Mouse (Mus musculus): ENCODE measurements around the gene Nkx1-2. TPM values are rescaled to one million over a fixed set of nuclear protein-coding genes. Genes with fewer than 3 reads are reported as not detected.

Gene Nkx1-2
- total and polyA plus RNA-seq, 3 experiments: 0.04 TPM; not detected in 2

GRCm38 (mm10) chr7:132568817-132569216 lies 30.6 kb downstream of the Nkx1-2 start:
- Histone ChIP-seq H3K9me3 (replicated peaks; ENCODE audit: low read length) (no peaks in the 10 kb centered on the region), H3K79me2 (replicated peaks; ENCODE audit: control insufficient read depth, extremely low read depth, insufficient read depth, poor library complexity, severe bottlenecking) (peaks cover 28% of the 10 kb centered on the region), H3K27ac (ENCODE audit: insufficient read depth, low read depth) (no peak overlapping the region), H3K4me2 (ENCODE audit: insufficient read depth, low read depth, poor library complexity, severe bottlenecking) (no peak overlapping the region), H3K4me1 (ENCODE audit: control insufficient read depth in 1 of 2, insufficient read depth in 2 of 2) (peaks cover 0 to 51% of the 10 kb centered on the region in 2 experiments; a peak in 3 of 4 replicates), H3K4me3 (replicated peaks in 1 of 3; ENCODE audit: low read depth in 2 of 3, low read length in 2 of 3, poor library complexity in 1 of 3) (no peak overlapping the region), H3K36me3 (replicated peaks in 1 of 2; ENCODE audit: control insufficient read depth in 1 of 2, insufficient read depth in 1 of 2, low read length in 1 of 2) (peaks cover 39 to 62% of the 10 kb centered on the region in 2 experiments), H3K27me3 (replicated peaks) (no peaks in the 10 kb centered on the region), H3K9ac (ENCODE audit: insufficient read depth, low read depth) (no peak overlapping the region)
- no peak for TF ChIP-seq E2F4 (IDR thresholded peaks at IDR 0.05; ENCODE audit: insufficient replicate concordance, low read depth, low read length)
- peak; percentile 67 for TF ChIP-seq NRF1 (IDR thresholded peaks at IDR 0.05; ENCODE audit: low read depth, low read length)
- no peak for TF ChIP-seq POLR2AphosphoS2 (IDR thresholded peaks at IDR 0.05; ENCODE audit: low read depth, low read length)
- TF ChIP-seq RCOR1 (conservative IDR thresholded peaks at IDR 0.05; ENCODE audit: low read depth, low read length): no peak
- TF ChIP-seq POLR2A (IDR thresholded peaks at IDR 0.05; ENCODE audit: low read depth, low read length): no peak
- no peak for TF ChIP-seq RAD21 (IDR thresholded peaks at IDR 0.05; ENCODE audit: low read depth, low read length)
- TF ChIP-seq KAT2A (IDR thresholded peaks at IDR 0.05; ENCODE audit: insufficient replicate concordance, low read length): no peak
- peak; percentile 24; the same call in 1 of the 2 replicates for TF ChIP-seq ZNF384 (IDR thresholded peaks at IDR 0.05; ENCODE audit: low read depth, low read length)
- dilution Hi-C loops (cut with MboI; ENCODE audit: extremely low pct_ligation_motif_present, extremely low pct_unique_long_range_greater_than_20kb, low sequenced_read_pairs) (no loop called here), in situ Hi-C loops (cut with MboI; ENCODE audit: low pct_ligation_motif_present, low pct_unique_long_range_greater_than_20kb, low sequenced_read_pairs) (no loop called here)
- DNase-seq (ENCODE audit: extremely low read depth): peak; percentile 66

DNA sequence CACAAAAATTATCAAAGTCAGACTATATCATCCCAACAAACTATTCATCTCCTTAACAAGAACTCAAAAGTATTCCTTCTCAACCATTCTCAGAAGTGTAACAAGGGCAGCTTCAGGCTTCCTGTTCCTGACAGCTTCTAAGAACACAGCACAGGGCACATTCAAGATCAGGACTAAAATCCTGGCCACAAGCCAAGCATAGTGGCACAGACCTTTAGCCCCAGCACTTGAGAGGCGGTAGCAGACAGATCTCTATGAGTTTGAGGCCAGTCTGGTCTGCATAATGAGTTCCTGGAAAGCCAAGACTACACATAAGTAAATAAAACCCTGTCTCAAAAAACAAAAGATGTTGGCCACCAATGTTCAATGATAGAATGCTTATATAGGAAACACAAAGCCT lies 33.6 kb downstream of the Nkx1-2 start:
- peaks cover 11% of the 10 kb centered on the region for H3K79me2 ChIP-seq (replicated peaks; ENCODE audit: control insufficient read depth, extremely low read depth, insufficient read depth, poor library complexity, severe bottlenecking)
- no peak overlapping the region for H3K9ac ChIP-seq (ENCODE audit: insufficient read depth, low read depth)
- no peak for DNase-seq (ENCODE audit: extremely low read depth)
- in situ Hi-C loops (cut with MboI; ENCODE audit: low pct_ligation_motif_present, low pct_unique_long_range_greater_than_20kb, low sequenced_read_pairs): no loop called here
- TF ChIP-seq USF2 (conservative IDR thresholded peaks at IDR 0.05; ENCODE audit: low read depth, low read length) (no peak), NELFE (IDR thresholded peaks at IDR 0.05; ENCODE audit: low read depth, low read length) (no peak), MAX (IDR thresholded peaks at IDR 0.05; ENCODE audit: low read length) (no peak), JUN (IDR thresholded peaks at IDR 0.05; ENCODE audit: insufficient read depth, low read depth, low read length) (no peak), PAX5 (IDR thresholded peaks at IDR 0.05; ENCODE audit: low read length) (no peak), IRF4 (IDR thresholded peaks at IDR 0.05; ENCODE audit: low read depth, low read length) (no peak), ELF1 (IDR thresholded peaks at IDR 0.05; ENCODE audit: low read depth, low read length) (no peak), BHLHE40 (IDR thresholded peaks at IDR 0.05; ENCODE audit: low read depth, low read length) (no peak), ZC3H11A (IDR thresholded peaks at IDR 0.05; ENCODE audit: low read depth, low read length) (no peak), ZKSCAN1 (IDR thresholded peaks at IDR 0.05; ENCODE audit: borderline replicate concordance, low read depth, low read length) (no peak), MAFK (IDR thresholded peaks at IDR 0.05; ENCODE audit: insufficient replicate concordance, low read length) (no peak), EP300 (IDR thresholded peaks at IDR 0.05; ENCODE audit: low read length) (no peak), GABPA (IDR thresholded peaks at IDR 0.05; ENCODE audit: insufficient replicate concordance, low read depth, low read length) (no peak), ZMIZ1 (IDR thresholded peaks at IDR 0.05; ENCODE audit: low read depth, low read length) (no peak), E2F4 (IDR thresholded peaks at IDR 0.05; ENCODE audit: insufficient replicate concordance, low read depth, low read length) (no peak), CTCF (conservative IDR thresholded peaks at IDR 0.05 in 1 of 2, IDR thresholded peaks at IDR 0.05 in 1 of 2; ENCODE audit: low read depth in 2 of 2, low read length in 2 of 2) (no peak)
- H3K27ac ChIP-seq (ENCODE audit: insufficient read depth, low read depth): no peak overlapping the region
- dilution Hi-C loops (cut with MboI; ENCODE audit: extremely low pct_ligation_motif_present, extremely low pct_unique_long_range_greater_than_20kb, low sequenced_read_pairs): no loop called here
- H3K9me3 ChIP-seq (replicated peaks; ENCODE audit: low read length): no peaks in the 10 kb centered on the region
- peaks cover 0 to 26% of the 10 kb centered on the region in 2 experiments; a peak in 2 of 4 replicates for H3K4me1 ChIP-seq (ENCODE audit: control insufficient read depth in 1 of 2, insufficient read depth in 2 of 2)
- no peak overlapping the region for H3K4me2 ChIP-seq (ENCODE audit: insufficient read depth, low read depth, poor library complexity, severe bottlenecking)
- H3K27me3 ChIP-seq (replicated peaks): no peaks in the 10 kb centered on the region
- H3K36me3 ChIP-seq (replicated peaks in 1 of 2; ENCODE audit: control insufficient read depth in 1 of 2, insufficient read depth in 1 of 2, low read length in 1 of 2): peaks cover 64 to 92% of the 10 kb centered on the region in 2 experiments
- no peak overlapping the region for H3K4me3 ChIP-seq (replicated peaks in 1 of 3; ENCODE audit: low read depth in 2 of 3, low read length in 2 of 3, poor library complexity in 1 of 3)
